Mouse (Mus musculus): ENCODE data around the gene Etnk1.
A peak's percentile ranks its signal among the peaks of the same experiment; 100 is the strongest.
"Not testable (repeated sequence)": the region's sequence is repeated elsewhere in the genome, so short reads cannot be mapped to it uniquely, and the experiment has no call there.

The Etnk1 gene

GRCm38 (mm10) chr6:143166452-143167357 is at the start of gene Etnk1:
Etnk1 (plus strand) TSS chr6:143167221.
- DNase-seq = peak; percentile 99

DNA sequence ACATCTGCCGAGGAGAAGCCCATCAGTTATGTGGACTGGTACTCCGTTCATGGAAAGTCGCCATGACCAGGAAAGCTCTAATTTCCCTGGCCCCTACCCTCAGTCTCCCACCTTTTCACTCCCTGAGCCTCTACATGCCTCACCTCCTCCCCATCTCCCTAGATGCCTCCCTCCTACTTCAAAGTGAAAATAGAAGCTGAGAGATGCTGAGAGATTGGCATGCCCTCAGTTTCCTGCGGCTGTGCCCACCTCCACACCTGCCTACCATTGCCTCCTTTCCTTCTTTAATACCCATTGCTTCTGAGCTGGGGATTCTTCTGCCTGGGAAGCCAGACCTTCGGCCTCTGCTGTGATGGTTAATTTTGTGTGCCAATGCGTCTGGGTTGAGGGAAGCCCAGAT is 47.7 kb upstream of the Etnk1 start:
- DNase-seq = no peak

DNA sequence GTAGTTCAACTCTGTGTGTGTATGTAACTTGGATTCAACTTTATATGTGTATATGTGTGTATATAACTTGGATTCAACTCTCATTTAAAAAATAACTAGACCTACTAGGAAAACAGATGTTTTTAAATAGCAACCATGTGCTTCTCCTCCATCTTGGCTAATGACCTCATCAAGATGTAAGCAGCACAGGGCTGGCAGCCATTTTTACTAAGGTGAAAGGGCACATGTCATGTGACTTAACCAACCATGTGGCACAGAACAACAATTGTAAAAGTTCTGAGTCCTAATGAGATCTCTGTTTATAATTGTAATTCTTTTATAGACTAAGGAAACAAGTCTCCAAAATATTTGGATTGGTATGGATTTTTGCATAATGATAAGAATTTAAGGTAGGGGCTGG is 41.3 kb upstream of the Etnk1 start:
- DNase-seq = no peak

DNA sequence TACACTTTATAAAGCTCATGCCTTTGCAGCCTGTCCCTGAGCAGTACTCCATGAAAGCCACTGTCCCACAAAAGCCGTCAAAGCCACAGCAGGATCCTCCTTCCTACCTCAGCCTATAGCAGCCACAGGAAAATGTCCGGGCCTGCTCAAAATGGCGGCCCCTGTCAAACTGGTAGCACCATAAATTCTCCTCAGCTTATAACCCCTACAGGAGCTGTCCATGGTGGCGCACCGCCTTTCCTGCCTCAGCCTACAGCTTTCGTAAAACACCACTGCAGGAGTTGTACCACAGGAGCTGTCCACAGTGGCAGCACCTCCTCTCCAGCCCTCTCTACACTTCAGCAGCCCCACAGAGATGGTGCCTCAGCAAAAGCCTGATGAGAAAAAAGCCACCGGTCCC is 37.6 kb upstream of the Etnk1 start:
- DNase-seq = peak; percentile 42

DNA sequence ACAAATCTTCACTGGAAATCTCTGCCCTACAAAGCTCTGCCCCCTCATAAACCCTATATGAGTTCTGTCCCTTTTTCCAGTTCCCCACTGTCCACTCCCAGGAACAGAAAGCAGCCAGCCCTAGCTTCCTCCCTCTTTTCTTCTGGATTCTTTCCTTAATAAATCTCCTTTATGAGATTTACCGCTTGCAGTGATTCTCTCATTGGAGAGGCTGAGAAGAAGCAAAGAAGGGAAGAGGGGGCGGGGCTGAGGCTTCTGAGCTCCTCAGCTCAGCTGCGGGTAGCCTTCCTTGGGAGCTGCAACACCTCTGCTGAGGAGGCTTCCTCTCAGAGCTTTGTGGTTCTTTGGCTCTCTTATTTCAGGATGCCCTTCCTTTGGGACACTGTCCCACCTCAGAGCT is 37.1 kb upstream of the Etnk1 start:
- peak; percentile 38 for DNase-seq

DNA sequence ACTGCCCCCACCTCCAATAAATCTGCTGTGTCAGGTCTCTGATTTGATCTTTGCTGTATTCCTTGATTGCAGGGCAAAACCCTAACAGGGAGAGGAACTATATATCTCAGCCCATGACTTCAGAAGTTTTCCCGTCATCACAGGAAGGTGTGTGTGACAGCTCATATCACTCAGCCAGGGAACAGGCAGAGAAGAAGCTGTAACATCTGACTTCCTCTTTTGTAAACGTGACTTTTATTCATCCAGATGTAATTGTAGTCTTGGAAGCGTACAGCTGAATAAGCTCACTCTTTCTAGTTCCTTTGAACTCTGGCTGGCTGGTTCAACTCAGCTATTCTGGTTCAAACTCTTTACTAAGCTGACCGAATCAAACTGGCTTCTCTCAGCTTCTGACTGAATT is 36.6 kb upstream of the Etnk1 start:
- DNase-seq = no peak

- no peak for DNase-seq
These were observed 34.9 kb upstream of the Etnk1 start for GRCm38 (mm10) chr6:143131895-143132652.

DNA sequence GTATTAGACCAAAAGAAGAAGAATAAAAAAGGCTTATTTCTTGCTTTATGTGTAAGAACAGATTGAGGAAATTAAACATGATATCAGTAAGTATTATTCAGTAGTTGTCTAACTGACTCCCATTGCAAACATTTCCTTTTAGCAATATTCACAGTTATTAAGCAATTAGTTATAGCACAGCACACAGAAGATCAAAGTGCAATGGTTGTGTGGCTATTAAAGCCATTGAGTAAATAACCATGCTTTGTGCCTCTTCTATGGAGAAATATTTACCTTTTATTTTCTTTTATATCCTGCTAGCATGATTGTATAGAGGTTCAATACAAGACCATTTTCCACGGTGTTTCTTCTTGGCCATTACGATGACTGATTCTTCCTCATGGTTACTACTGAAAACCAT is 33.9 kb upstream of the Etnk1 start:
- no peak for DNase-seq

DNA sequence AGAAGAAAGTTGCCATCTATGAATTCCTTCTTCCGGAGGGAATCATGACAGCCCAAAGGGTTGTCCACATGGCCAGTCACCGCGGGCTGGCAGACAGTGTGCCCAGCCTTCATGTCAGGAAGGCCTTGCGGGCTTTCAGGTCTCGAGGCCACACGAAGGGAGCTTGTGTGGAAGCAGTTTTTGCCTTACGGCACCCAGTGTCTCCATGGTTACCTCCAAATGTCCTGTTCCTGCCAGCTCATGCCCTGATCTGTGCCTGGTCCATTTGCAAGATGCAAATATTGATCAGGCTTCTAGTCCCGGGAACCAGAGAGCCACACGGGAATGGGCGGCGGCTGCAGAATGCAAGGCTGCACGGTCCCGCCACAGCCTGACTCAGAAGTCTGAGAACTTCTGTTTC is 31.9 kb upstream of the Etnk1 start:
- no peak for DNase-seq

DNA sequence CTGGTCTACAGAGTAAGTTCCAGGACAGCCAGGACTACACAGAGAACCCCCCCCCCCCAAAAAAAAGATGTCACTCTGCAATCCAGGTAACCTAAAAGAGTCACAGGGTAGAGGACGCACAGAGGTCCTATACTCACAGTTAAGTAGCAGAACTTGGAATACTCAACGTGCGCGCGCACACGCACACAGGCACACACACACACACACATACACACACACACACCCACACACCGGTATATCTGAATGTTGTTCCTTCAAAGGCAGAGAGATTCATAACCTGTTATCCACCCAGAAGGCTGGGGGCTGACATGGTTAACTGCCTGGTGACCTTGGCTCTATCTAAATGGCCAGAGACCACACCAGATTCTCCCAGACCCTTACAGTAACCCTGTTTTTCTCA is 30.3 kb upstream of the Etnk1 start:
- DNase-seq = no peak

GRCm38 (mm10) chr6:143137341-143137740 is 29.7 kb upstream of the Etnk1 start:
- DNase-seq = no peak

DNA sequence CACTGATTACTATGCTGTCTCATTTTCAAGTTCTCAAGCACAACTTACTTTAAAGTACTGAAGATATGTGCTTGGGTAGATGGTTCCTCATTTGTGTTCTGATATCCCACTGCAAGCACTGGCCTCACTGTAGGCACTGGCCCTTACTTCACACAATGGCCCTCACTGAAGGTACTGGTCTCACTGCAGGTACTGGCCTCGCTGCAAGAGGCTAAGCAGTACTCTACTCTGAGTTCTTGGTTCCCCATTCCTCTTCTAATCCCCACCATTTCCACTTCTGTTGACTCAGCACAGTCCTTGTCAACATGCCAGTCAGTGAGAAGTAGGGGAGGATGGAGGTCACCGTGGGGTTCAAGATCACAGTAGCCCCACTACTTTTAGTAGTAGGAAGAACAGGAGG is 27.6 kb upstream of the Etnk1 start:
- DNase-seq = no peak

DNA sequence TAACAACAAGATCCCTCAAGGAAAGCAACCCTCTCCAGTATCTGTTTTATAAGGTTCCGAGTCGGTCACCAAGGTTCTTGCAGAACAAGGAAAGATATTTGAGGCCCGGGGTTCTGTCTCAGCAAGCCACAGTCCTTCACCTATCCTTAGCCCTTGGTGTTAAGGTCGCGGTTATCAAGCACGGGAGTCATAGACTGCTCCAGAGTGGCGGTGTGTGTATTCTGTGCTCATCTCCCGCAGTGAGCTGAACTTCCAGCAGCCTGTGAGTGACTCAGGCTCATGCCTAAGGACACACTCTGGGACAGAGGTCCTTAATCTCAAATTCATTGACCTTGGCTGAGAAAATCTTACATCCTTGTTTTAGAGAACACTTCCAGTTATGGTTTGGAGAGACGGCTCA is 26.1 kb upstream of the Etnk1 start:
- DNase-seq = no peak

DNA sequence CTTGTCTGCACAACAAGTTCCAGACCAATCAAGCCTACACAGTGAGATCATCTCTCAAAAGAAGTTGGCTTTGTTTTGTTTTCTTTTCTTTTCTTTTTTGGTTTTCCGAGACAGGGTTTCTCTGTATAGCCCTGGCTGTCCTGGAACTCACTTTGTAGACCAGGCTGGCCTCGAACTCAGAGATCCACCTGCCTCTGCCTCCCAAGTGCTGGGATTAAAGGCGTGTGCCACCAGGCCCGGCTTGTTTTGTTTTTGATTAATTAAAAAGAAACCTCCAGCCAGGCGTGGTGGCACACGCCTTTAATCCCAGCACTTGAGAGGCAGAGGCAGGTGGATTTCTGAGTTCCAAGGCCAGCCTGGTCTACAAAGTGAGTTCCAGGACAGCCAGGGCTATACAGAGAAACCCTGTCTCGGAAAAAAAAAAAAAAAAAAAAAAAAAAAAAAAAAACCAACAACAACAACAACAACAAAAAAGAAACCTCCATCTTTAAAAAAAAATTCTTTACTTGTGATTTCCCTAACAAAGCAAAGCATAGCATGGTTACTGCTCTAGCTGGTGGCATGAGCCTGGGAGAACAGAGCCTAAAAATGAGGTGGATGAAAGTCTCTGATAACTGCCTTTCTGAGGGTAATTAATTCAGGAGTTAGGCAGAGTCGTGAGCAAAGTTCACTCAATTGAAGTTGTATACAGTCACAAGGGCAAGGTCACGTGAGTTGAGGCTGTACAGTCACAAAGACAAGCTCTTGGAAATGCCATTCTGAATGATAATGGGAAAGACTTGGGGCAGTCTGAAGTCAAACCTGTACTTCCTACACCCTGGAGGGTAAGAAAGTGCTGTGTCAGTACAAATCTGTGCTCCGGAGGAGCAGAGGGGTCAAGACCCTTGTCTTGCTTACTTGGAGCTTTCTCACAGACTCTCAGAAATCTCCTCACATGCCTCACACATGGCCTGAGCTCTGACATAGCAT is 25.1 kb upstream of the Etnk1 start:
- DNase-seq = not testable (repeated sequence)

GRCm38 (mm10) chr6:143142861-143143260 is 24.2 kb upstream of the Etnk1 start:
- DNase-seq = no peak

- no peak for DNase-seq
These were observed 23.7 kb upstream of the Etnk1 start for GRCm38 (mm10) chr6:143143321-143143720.

DNA sequence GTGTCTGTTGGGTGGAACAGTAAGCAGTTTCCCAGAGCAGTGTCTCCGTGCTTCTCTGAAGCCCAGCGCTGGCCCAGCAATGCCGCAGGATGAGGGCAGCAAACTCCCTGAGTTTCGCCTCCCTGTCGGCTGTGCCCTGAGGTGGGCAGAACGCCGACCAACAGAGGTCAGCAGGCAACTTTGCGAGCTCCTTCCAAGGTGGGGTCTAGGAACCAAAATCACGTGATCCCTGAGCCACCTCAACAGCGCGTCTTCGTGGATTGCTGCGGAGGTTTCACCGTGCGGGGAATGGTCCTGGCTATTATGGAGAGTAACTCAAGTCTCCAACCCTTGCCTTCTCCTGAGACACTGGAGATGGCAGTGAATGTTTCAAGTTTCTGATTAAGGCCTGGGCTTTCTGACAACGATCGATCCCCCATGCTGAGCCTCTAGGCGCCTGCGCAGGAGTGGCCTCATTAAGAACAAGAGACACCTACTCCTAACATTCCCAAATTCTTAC is 23.2 kb upstream of the Etnk1 start:
- no peak for DNase-seq

DNA sequence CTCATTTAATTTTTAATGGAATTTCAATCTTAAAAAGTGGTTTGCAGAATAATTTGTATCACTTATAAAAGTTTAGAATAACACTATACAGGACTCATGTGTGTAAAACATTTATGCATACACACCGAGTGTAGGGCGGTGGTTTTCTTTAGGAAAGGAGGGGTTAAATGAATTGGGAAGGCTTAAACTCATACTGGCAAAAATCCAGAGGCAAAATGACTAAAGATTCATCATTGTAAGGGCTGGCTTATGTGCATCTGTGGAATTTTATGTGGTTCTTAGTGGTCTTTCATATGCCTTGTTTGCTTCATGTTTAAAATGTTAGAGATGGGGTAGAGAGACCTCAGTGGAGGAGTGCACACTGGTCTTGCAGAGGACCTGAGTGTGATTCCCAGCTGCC is 22.5 kb upstream of the Etnk1 start:
- DNase-seq = no peak

DNA sequence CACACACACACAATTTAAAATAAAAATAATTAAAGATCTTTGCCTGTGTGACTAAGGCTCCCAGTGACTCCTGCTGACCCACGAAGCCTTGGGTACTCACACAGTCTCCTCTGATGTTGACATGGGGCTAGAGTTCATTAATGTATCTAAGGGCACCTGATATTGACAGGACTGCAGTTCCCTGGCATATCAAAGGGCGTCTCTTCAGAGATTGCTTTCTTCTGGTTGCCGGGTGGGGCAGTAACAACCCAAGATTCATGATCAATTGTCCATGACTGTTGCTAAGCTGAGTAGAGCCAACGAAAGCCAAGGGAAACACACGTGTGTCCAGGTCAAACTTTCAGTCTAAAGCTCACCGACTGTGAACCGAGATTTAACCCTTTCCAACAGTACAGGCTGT is 22.0 kb upstream of the Etnk1 start:
- no peak for DNase-seq

- DNase-seq = peak; percentile 85
These were observed 20.3 kb upstream of the Etnk1 start for GRCm38 (mm10) chr6:143146756-143147155.

DNA sequence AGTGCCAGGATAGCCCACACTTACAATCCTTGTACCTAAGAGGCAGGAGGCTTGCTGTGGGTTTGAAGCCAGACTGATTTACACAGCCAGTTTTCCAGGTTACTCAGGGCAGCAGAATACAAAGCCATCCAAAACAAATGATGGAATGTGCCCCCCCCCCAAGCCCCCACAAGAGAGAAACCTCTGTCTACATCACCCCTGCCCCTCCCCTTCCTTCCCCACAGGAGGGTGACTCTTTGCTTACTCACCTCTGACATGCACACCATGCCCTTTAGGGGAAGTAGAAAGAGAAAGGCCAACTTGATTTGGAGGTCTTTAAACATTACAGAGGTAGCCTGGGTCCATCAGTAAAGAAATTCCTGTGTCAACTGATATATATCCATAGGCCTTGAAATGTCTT is 18.2 kb upstream of the Etnk1 start:
- DNase-seq = no peak

GRCm38 (mm10) chr6:143149766-143150291 is 17.2 kb upstream of the Etnk1 start:
- no peak for DNase-seq

Data from thymus, postnatal 14 days (tissue).